Mouse (Mus musculus): ENCODE measurements at regions not wholly inside any gene's neighbourhood (a gene's known extent, or its start where the extent isn't known, plus 50 kb on each side); places are given as distances from the start of the nearest gene placed in this dataset.

GRCm38 (mm10) chr8:31000120-31000519 is 2428.4 kb upstream of the 5930422O12Rik start:
- Histone ChIP-seq H3K36me3 (ENCODE audit: control insufficient read depth, insufficient read depth, low read length) (no peaks in the 10 kb centered on the region), H3K4me3 (ENCODE audit: insufficient read depth, low read depth, low read length) (no peak overlapping the region), H3K9ac (ENCODE audit: low read depth, low read length) (no peak overlapping the region), H3K27me3 (ENCODE audit: control insufficient read depth, insufficient read depth, low read length) (no peaks in the 10 kb centered on the region), H3K79me2 (ENCODE audit: control insufficient read depth, insufficient read depth, low read length) (no peaks in the 10 kb centered on the region), H3K4me1 (ENCODE audit: control insufficient read depth, insufficient read depth, low read length) (no peaks in the 10 kb centered on the region), H3K27ac (replicated peaks; ENCODE audit: insufficient read depth, low read depth, low read length) (no peak overlapping the region)
- WGBS = 87% methylated on average over 6 of the region's 6 CpGs
- no peak for DNase-seq (ENCODE audit: extremely low read depth, low read depth, low spot score)
- no peak for TF ChIP-seq POLR2A (IDR thresholded peaks at IDR 0.05; ENCODE audit: extremely low read depth, insufficient read depth, low read length)
- no peak for TF ChIP-seq CTCF (IDR thresholded peaks at IDR 0.05; ENCODE audit: low read depth, low read length)

- H3K4me3 ChIP-seq (ENCODE audit: insufficient read depth, low read depth, low read length) = no peak overlapping the region
- H3K27me3 ChIP-seq (ENCODE audit: control insufficient read depth, insufficient read depth, low read length) = no peaks in the 10 kb centered on the region
- no peaks in the 10 kb centered on the region for H3K4me1 ChIP-seq (ENCODE audit: control insufficient read depth, insufficient read depth, low read length)
- H3K27ac ChIP-seq (replicated peaks; ENCODE audit: insufficient read depth, low read depth, low read length) = no peak overlapping the region
- no peaks in the 10 kb centered on the region for H3K79me2 ChIP-seq (ENCODE audit: control insufficient read depth, insufficient read depth, low read length)
- no peak for TF ChIP-seq POLR2A (IDR thresholded peaks at IDR 0.05; ENCODE audit: extremely low read depth, insufficient read depth, low read length)
- no peak for TF ChIP-seq CTCF (IDR thresholded peaks at IDR 0.05; ENCODE audit: low read depth, low read length)
- no peak for DNase-seq (ENCODE audit: extremely low read depth, low read depth, low spot score)
- WGBS = 55% methylated on average over 5 of the region's 5 CpGs
- H3K36me3 ChIP-seq (ENCODE audit: control insufficient read depth, insufficient read depth, low read length) = no peaks in the 10 kb centered on the region
- H3K9ac ChIP-seq (ENCODE audit: low read depth, low read length) = no peak overlapping the region
Measured at GRCm38 (mm10) chr8:31001980-31002730, 2426.4 kb upstream of the 5930422O12Rik start.

- WGBS = 66% methylated on average over 8 of the region's 8 CpGs
- no peaks in the 10 kb centered on the region for H3K36me3 ChIP-seq (ENCODE audit: control insufficient read depth, insufficient read depth, low read length)
- DNase-seq (ENCODE audit: extremely low read depth, low read depth, low spot score) = no peak
- no peak overlapping the region for H3K9ac ChIP-seq (ENCODE audit: low read depth, low read length)
- H3K27ac ChIP-seq (replicated peaks; ENCODE audit: insufficient read depth, low read depth, low read length) = no peak overlapping the region
- TF ChIP-seq CTCF (IDR thresholded peaks at IDR 0.05; ENCODE audit: low read depth, low read length) (no peak), POLR2A (IDR thresholded peaks at IDR 0.05; ENCODE audit: extremely low read depth, insufficient read depth, low read length) (no peak)
- H3K4me1 ChIP-seq (ENCODE audit: control insufficient read depth, insufficient read depth, low read length) = no peaks in the 10 kb centered on the region
- no peaks in the 10 kb centered on the region for H3K27me3 ChIP-seq (ENCODE audit: control insufficient read depth, insufficient read depth, low read length)
- H3K79me2 ChIP-seq (ENCODE audit: control insufficient read depth, insufficient read depth, low read length) = no peaks in the 10 kb centered on the region
- no peak overlapping the region for H3K4me3 ChIP-seq (ENCODE audit: insufficient read depth, low read depth, low read length)
Measured at GRCm38 (mm10) chr8:31008309-31008708, 2420.2 kb upstream of the 5930422O12Rik start.

GRCm38 (mm10) chr8:31012068-31012467 is 2416.4 kb upstream of the 5930422O12Rik start:
- Histone ChIP-seq H3K27ac (replicated peaks; ENCODE audit: insufficient read depth, low read depth, low read length) (no peak overlapping the region), H3K9ac (ENCODE audit: low read depth, low read length) (no peak overlapping the region)
- WGBS = 70% methylated on average over 11 of the region's 11 CpGs

GRCm38 (mm10) chr8:31031721-31032591 is 2396.6 kb upstream of the 5930422O12Rik start:
- no peaks in the 10 kb centered on the region for H3K79me2 ChIP-seq (ENCODE audit: control insufficient read depth, insufficient read depth, low read length)
- H3K4me3 ChIP-seq (ENCODE audit: insufficient read depth, low read depth, low read length) = peak overlapping the region; percentile 11; the same call in 1 of the 2 replicates
- H3K36me3 ChIP-seq (ENCODE audit: control insufficient read depth, insufficient read depth, low read length) = no peaks in the 10 kb centered on the region
- TF ChIP-seq POLR2A (IDR thresholded peaks at IDR 0.05; ENCODE audit: extremely low read depth, insufficient read depth, low read length) (no peak), CTCF (IDR thresholded peaks at IDR 0.05; ENCODE audit: low read depth, low read length) (peak; percentile 90)
- WGBS = 6% methylated on average over 24 of the region's 24 CpGs
- H3K9ac ChIP-seq (ENCODE audit: low read depth, low read length) = no peak overlapping the region
- peak; percentile 21 for DNase-seq (ENCODE audit: extremely low read depth, low read depth, low spot score)
- H3K27ac ChIP-seq (replicated peaks; ENCODE audit: insufficient read depth, low read depth, low read length) = no peak overlapping the region
- H3K4me1 ChIP-seq (ENCODE audit: control insufficient read depth, insufficient read depth, low read length) = no peaks in the 10 kb centered on the region
- H3K27me3 ChIP-seq (ENCODE audit: control insufficient read depth, insufficient read depth, low read length) = no peaks in the 10 kb centered on the region

More at GRCm38 (mm10) chr8:31012068-31012467, 2416.4 kb upstream of the 5930422O12Rik start:
- TF ChIP-seq POLR2A (IDR thresholded peaks at IDR 0.05; ENCODE audit: extremely low read depth, insufficient read depth, low read length) (no peak), CTCF (IDR thresholded peaks at IDR 0.05; ENCODE audit: low read depth, low read length) (no peak)
- Histone ChIP-seq H3K36me3 (ENCODE audit: control insufficient read depth, insufficient read depth, low read length) (no peaks in the 10 kb centered on the region), H3K27me3 (ENCODE audit: control insufficient read depth, insufficient read depth, low read length) (no peaks in the 10 kb centered on the region), H3K4me3 (ENCODE audit: insufficient read depth, low read depth, low read length) (no peak overlapping the region), H3K79me2 (ENCODE audit: control insufficient read depth, insufficient read depth, low read length) (no peaks in the 10 kb centered on the region), H3K4me1 (ENCODE audit: control insufficient read depth, insufficient read depth, low read length) (no peaks in the 10 kb centered on the region)
- DNase-seq (ENCODE audit: extremely low read depth, low read depth, low spot score) = no peak
